Mouse (Mus musculus) mouse trophoblast stem cell (cell line): ENCODE measurements around the gene Rpusd4.

Source experiments
- in situ Hi-C, 2 experiments: fragments of 300-500 bp; cut with MseI, MboI; formaldehyde crosslinking; loops; 2 replicates in 1 of 2; 3 replicates in 1 of 2; pipeline ENCODE4 v1.15.1; 2025

Rpusd4 gene

GRCm38 (mm10) chr9:35286351-35286750, 18.7 kb downstream of the Rpusd4 start:
- in situ Hi-C loops: no loop called here

- in situ Hi-C loops: no loop called here
These were observed 22.3 kb downstream of the Rpusd4 start for GRCm38 (mm10) chr9:35289992-35290391.

- in situ Hi-C loops: no loop called here
These were observed 22.8 kb downstream of the Rpusd4 start for GRCm38 (mm10) chr9:35290417-35290816.

- in situ Hi-C loops: no loop called here
These were observed 23.3 kb downstream of the Rpusd4 start for GRCm38 (mm10) chr9:35290916-35291315.

GRCm38 (mm10) chr9:35293465-35293864, 25.8 kb downstream of the Rpusd4 start:
- in situ Hi-C loops: no loop called here

- in situ Hi-C loops: no loop called here
These were observed 30.1 kb downstream of the Rpusd4 start for GRCm38 (mm10) chr9:35297791-35298190.

- in situ Hi-C loops: no loop called here
These were observed 34.5 kb downstream of the Rpusd4 start for GRCm38 (mm10) chr9:35302172-35302571.

GRCm38 (mm10) chr9:35307461-35307860, 39.8 kb downstream of the Rpusd4 start:
- in situ Hi-C loops: no loop called here

GRCm38 (mm10) chr9:35310377-35310776, 42.7 kb downstream of the Rpusd4 start:
- in situ Hi-C loops: no loop called here

- in situ Hi-C loops: no loop called here
These were observed 44.9 kb downstream of the Rpusd4 start for GRCm38 (mm10) chr9:35312516-35312915.

GRCm38 (mm10) chr9:35313601-35314000, 45.9 kb downstream of the Rpusd4 start:
- in situ Hi-C loops: no loop called here

GRCm38 (mm10) chr9:35314254-35314653, 46.6 kb downstream of the Rpusd4 start:
- in situ Hi-C loops: no loop called here

GRCm38 (mm10) chr9:35316771-35317211, 49.1 kb downstream of the Rpusd4 start:
- in situ Hi-C loops: no loop called here

- in situ Hi-C loops: no loop called here
These were observed 49.7 kb downstream of the Rpusd4 start for GRCm38 (mm10) chr9:35317233-35317980.

- in situ Hi-C loops: no loop called here
These were observed 51.0 kb downstream of the Rpusd4 start for GRCm38 (mm10) chr9:35318537-35319172.

- in situ Hi-C loops: no loop called here
These were observed 52.6 kb downstream of the Rpusd4 start for GRCm38 (mm10) chr9:35320288-35320687.

- in situ Hi-C loops: no loop called here
These were observed 56.3 kb downstream of the Rpusd4 start for GRCm38 (mm10) chr9:35323974-35324373.

- in situ Hi-C loops: no loop called here
These were observed 56.9 kb downstream of the Rpusd4 start for GRCm38 (mm10) chr9:35324571-35324970.

- in situ Hi-C loops: no loop called here
These were observed 59.1 kb downstream of the Rpusd4 start for GRCm38 (mm10) chr9:35326644-35327263.
